Mouse (Mus musculus) testis, adult 2 months (tissue): ENCODE measurements around the gene Pramef12. TPM values are rescaled to one million over a fixed set of nuclear protein-coding genes. Genes with fewer than 3 reads are reported as not detected.
"Not testable (repeated sequence)": the region's sequence is repeated elsewhere in the genome, so short reads cannot be mapped to it uniquely, and the experiment has no call there.

Experiments
- H3K27ac ChIP-seq: fragments of 200-500 bp; 2 replicates; pipeline ENCODE4 v1.5.1; 2012; ENCODE audit warnings: low read depth, low read length; ENCODE audit not compliant: control insufficient read depth, insufficient read depth
- H3K27me3 ChIP-seq: fragments of 200-500 bp; 2 replicates; pipeline ENCODE4 v1.6.1; 2012; ENCODE audit warnings: mild to moderate bottlenecking, low read length, moderate library complexity; ENCODE audit not compliant: control insufficient read depth, insufficient read depth
- H3K36me3 ChIP-seq: fragments of 200-500 bp; 2 replicates; pipeline ENCODE4 v1.6.1; 2012; ENCODE audit warnings: mild to moderate bottlenecking, low read length; ENCODE audit not compliant: control insufficient read depth, insufficient read depth
- H3K4me1 ChIP-seq: fragments of 200-500 bp; 2 replicates; pipeline ENCODE4 v1.6.1; 2012; ENCODE audit warnings: low read length; ENCODE audit not compliant: control insufficient read depth, insufficient read depth
- H3K4me3 ChIP-seq: fragments of 200-500 bp; 2 replicates; pipeline ENCODE4 v1.5.1; 2012; ENCODE audit warnings: low read depth, mild to moderate bottlenecking, low read length, moderate library complexity, mixed read lengths; ENCODE audit not compliant: control insufficient read depth
- CTCF ChIP-seq: fragments of 200-500 bp; IDR thresholded peaks from 2 replicates; pipeline ENCODE4 v1.5.1; 2012; ENCODE audit warnings: low read depth, mild to moderate bottlenecking, inconsistent platforms, low read length, moderate library complexity; ENCODE audit not compliant: control insufficient read depth, insufficient read depth, insufficient replicate concordance
- POLR2A ChIP-seq: fragments of 200-500 bp; IDR thresholded peaks from 2 replicates; pipeline ENCODE4 v1.6.1; 2012; ENCODE audit warnings: low read depth, mild to moderate bottlenecking, inconsistent platforms, low read length, moderate library complexity; ENCODE audit not compliant: control insufficient read depth
- polyA plus RNA-seq: library from polyadenylated mRNA; depleted of rRNA; stranded (reverse); fragments of >200 nt; gene quantifications from 2 replicates; pipeline ENCODE4 v1.2.3, GENCODE M21; 2012

Pramef12 gene
- polyA plus RNA-seq, 1 experiment: 2.8 TPM

GRCm38 (mm10) chr4:144428868-144429267, 20.6 kb upstream of the Pramef12 start:
- Histone ChIP-seq H3K4me1 (no peaks in the 10 kb centered on the region), H3K4me3 (no peak overlapping the region), H3K27ac (no peak overlapping the region), H3K27me3 (no peaks in the 10 kb centered on the region), H3K36me3 (no peaks in the 10 kb centered on the region)
- TF ChIP-seq CTCF (no peak), POLR2A (no peak)

DNA sequence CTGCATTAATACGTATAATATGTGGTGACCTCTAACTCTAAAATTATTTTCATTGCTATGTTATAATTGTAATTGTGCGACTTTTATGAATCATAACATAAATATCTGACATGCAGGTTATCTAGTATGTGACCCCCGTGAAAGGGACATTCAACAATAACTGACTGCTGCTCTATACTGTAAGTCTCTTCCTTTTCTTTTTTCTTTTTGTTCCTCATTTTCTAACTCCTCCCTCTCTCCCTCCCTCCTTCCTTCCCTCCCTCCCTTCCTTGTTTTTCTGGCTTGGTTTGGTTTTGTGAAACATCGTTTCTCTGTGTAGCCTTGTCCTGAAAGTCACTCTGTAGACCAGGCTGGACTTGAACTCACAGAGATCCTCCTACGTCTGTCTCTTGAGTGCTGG, 16.3 kb upstream of the Pramef12 start:
- Histone ChIP-seq H3K36me3 (no peaks in the 10 kb centered on the region), H3K4me3 (no peak overlapping the region), H3K27ac (no peak overlapping the region), H3K27me3 (no peaks in the 10 kb centered on the region), H3K4me1 (no peaks in the 10 kb centered on the region)
- no peak for TF ChIP-seq POLR2A
- TF ChIP-seq CTCF: no peak

GRCm38 (mm10) chr4:144420644-144421043, 12.4 kb upstream of the Pramef12 start:
- H3K4me1 ChIP-seq: no peaks in the 10 kb centered on the region
- no peak overlapping the region for H3K27ac ChIP-seq
- TF ChIP-seq CTCF: peak; percentile 43; the same call in 1 of the 2 replicates
- TF ChIP-seq POLR2A: no peak
- H3K4me3 ChIP-seq: no peak overlapping the region
- H3K27me3 ChIP-seq: no peaks in the 10 kb centered on the region
- no peaks in the 10 kb centered on the region for H3K36me3 ChIP-seq

DNA sequence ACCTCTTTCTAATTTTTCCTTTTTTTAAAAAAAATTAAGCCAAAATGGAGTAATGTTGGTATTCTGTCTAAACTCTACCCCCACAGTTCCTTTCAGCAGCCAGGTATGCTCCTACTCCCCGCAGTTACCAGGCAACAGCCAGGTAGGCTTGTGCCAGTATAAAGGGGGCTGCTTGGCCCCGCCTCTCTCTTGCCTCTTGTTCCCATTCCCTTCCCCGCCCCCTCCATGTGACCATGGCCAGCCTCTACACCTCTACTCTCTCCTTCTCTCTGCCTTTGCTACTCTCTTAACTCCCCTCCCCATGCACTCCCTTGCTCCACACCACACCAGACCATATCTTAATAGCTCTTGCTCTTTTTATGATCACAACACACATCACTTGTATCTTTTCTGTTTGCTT, 2.0 kb downstream of the Pramef12 start:
- Histone ChIP-seq H3K27ac (no peak overlapping the region), H3K4me3 (no peak overlapping the region), H3K27me3 (no peaks in the 10 kb centered on the region), H3K4me1 (peaks cover 7% of the 10 kb centered on the region), H3K36me3 (no peaks in the 10 kb centered on the region)
- TF ChIP-seq POLR2A (no peak), CTCF (no peak)

- Histone ChIP-seq H3K27ac (no peak overlapping the region), H3K36me3 (no peaks in the 10 kb centered on the region), H3K4me3 (peak overlapping the region; percentile 74), H3K27me3 (no peaks in the 10 kb centered on the region), H3K4me1 (peaks cover 7% of the 10 kb centered on the region)
- TF ChIP-seq POLR2A: 0 out of 2 replicates have a peak, but pooled peaks have one; percentile 16
- no peak for TF ChIP-seq CTCF
Measured at GRCm38 (mm10) chr4:144404456-144405086, 3.7 kb downstream of the Pramef12 start.

GRCm38 (mm10) chr4:144402712-144403111, 5.6 kb downstream of the Pramef12 start:
- peaks cover 7% of the 10 kb centered on the region for H3K4me1 ChIP-seq
- no peaks in the 10 kb centered on the region for H3K27me3 ChIP-seq
- H3K4me3 ChIP-seq: no peak overlapping the region
- TF ChIP-seq CTCF: no peak
- TF ChIP-seq POLR2A: no peak
- no peaks in the 10 kb centered on the region for H3K36me3 ChIP-seq
- H3K27ac ChIP-seq: no peak overlapping the region

DNA sequence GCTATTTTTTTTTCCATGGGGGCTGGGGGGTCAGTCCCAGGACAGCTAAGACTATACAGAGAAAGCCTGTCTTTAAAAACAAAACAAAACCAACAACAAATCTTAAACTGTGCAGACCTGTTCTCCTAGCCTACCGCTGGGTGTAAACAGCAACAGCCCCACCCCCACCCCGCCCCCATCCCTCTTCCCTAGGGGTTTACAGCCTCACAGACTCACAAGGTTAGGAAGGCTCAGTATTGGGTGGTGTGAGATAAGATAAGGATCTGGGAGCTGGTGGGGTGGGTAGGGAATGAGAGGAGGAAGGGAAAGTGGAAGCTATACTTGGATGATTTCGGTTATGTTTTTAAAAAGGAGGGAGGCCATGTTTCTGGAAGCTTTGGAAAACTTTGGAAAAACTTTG, 11.9 kb downstream of the Pramef12 start:
- TF ChIP-seq CTCF (no peak), POLR2A (no peak)
- Histone ChIP-seq H3K36me3 (no peaks in the 10 kb centered on the region), H3K27ac (no peak overlapping the region), H3K27me3 (no peaks in the 10 kb centered on the region), H3K4me3 (no peak overlapping the region), H3K4me1 (no peaks in the 10 kb centered on the region)

DNA sequence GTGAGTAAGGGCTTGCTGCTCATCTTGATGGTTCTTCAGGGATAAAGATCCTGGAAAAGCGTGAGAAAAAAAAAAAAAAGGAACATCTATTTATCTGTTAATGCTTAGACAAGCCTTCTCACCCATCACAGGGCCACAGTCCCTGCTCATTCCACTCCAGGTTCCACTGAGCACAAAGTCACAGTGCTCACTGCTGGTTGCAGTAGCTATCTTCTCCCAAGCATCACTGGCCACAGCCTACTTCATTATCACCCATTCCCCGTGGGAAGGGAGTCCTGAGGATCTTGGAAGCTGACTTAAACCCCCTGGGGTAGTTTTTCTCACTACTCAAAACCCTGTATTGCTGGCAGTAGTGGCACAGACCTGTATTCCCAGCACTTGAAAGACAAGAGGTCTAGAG, 30.4 kb downstream of the Pramef12 start, which contains the start of gene Pramef20:
TSS of gene Pramef20 (minus strand) at position 23 of the 400 bp plus-strand sequence.
- Histone ChIP-seq H3K4me3 (no peak within 1 kb of the TSS), H3K27me3 (no peaks in the 10 kb centered on the region), H3K36me3 (no peaks in the 10 kb centered on the region), H3K27ac (no peak within 1 kb of the TSS), H3K4me1 (no peaks in the 10 kb centered on the region)
- TF ChIP-seq CTCF (no peak), POLR2A (no peak)

DNA sequence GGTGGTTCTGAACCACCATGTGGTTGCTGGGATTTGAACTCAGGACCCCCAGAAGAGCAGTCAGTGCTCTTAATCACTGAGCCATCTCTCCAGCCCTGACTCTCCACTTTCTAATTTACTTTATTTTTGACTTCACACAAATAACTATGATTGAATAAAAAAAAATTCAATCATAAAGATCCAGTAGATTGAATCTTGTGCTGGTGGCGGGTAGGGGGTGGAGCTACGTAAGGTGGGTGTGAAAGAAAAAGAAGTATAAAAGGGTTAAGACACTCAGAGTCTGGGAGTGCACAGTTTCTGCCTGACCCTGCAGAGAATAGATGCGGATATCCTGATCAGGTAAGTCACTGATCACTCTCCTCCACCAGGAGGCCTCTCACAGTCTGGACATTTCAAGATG, 50.6 kb downstream of the Pramef12 start, which contains the start of gene Gm13119:
TSS of gene Gm13119 (plus strand) at position 301 of the 400 bp plus-strand sequence.
- H3K4me1 ChIP-seq, H3K27me3 ChIP-seq, H3K36me3 ChIP-seq, H3K4me3 ChIP-seq, H3K27ac ChIP-seq: not testable (repeated sequence)
